Mouse (Mus musculus) heart, postnatal 0 days (tissue): ENCODE measurements around the gene Olfr576.

Source experiments
- CTCF ChIP-seq: IDR thresholded peaks from 2 replicates; pipeline ENCODE4 v1.5.1; 2016; ENCODE audit warnings: antibody characterized with exemption, control low read depth, low read depth
- EP300 ChIP-seq: IDR thresholded peaks from 2 replicates; pipeline ENCODE4 v1.6.1; 2016; ENCODE audit warnings: antibody characterized with exemption, low read depth

GRCm38 (mm10) chr7:102975843-102976242, 13.4 kb downstream of the Olfr576 start, which contains the start of gene Olfr577:
- no peak for TF ChIP-seq CTCF
- TF ChIP-seq EP300, result no peak
